Mouse (Mus musculus): Measurements from ENCODE around the gene Prim1. TPM values are rescaled to one million over a fixed set of nuclear protein-coding genes. Genes with fewer than 3 reads are reported as not detected.
"Not testable (repeated sequence)": the region's sequence is repeated elsewhere in the genome, so short reads cannot be mapped to it uniquely, and the experiment has no call there.

Gene Prim1
- polyA plus RNA-seq, 1 experiment: 89.8 TPM

GRCm38 (mm10) chr10:128053001-128053400, 38.0 kb downstream of the Prim1 start:
- Histone ChIP-seq H3K4me1 (ENCODE audit: control insufficient read depth, insufficient read depth, low read length) (no peaks in the 10 kb centered on the region), H3K4me3 (replicated peaks; ENCODE audit: control insufficient read depth, low read depth, low read length) (no peak overlapping the region), H3K27ac (ENCODE audit: control insufficient read depth, insufficient read depth, low read depth, low read length, poor library complexity) (no peak overlapping the region)
- TF ChIP-seq POLR2A (IDR thresholded peaks at IDR 0.05; ENCODE audit: borderline replicate concordance, control insufficient read depth, low read depth, low read length) (no peak), CTCF (IDR thresholded peaks at IDR 0.05; ENCODE audit: control insufficient read depth, insufficient read depth, low read length) (no peak)
- WGBS: 88% methylated on average over 8 of the region's 8 CpGs

GRCm38 (mm10) chr10:128058184-128058583, 43.2 kb downstream of the Prim1 start:
- Histone ChIP-seq H3K4me3 (replicated peaks; ENCODE audit: control insufficient read depth, low read depth, low read length) (peak overlapping the region; percentile 71), H3K27ac (ENCODE audit: control insufficient read depth, insufficient read depth, low read depth, low read length, poor library complexity) (peak overlapping the region; percentile 90), H3K4me1 (ENCODE audit: control insufficient read depth, insufficient read depth, low read length) (peaks cover 2% of the 10 kb centered on the region)
- TF ChIP-seq POLR2A (IDR thresholded peaks at IDR 0.05; ENCODE audit: borderline replicate concordance, control insufficient read depth, low read depth, low read length): no peak
- TF ChIP-seq CTCF (IDR thresholded peaks at IDR 0.05; ENCODE audit: control insufficient read depth, insufficient read depth, low read length): no peak
- WGBS: under 1% methylated on average over 18 of the region's 18 CpGs

- H3K4me1 ChIP-seq (ENCODE audit: control insufficient read depth, insufficient read depth, low read length): peaks cover 2% of the 10 kb centered on the region
- under 1% methylated on average over 70 of the region's 72 CpGs for WGBS
- peak within 1 kb of the TSS; percentile 97 for H3K4me3 ChIP-seq (replicated peaks; ENCODE audit: control insufficient read depth, low read depth, low read length)
- TF ChIP-seq POLR2A (IDR thresholded peaks at IDR 0.05; ENCODE audit: borderline replicate concordance, control insufficient read depth, low read depth, low read length) (peak; percentile 41), CTCF (IDR thresholded peaks at IDR 0.05; ENCODE audit: control insufficient read depth, insufficient read depth, low read length) (no peak)
- H3K27ac ChIP-seq (ENCODE audit: control insufficient read depth, insufficient read depth, low read depth, low read length, poor library complexity): peak within 1 kb of the TSS; percentile 90
Measured at GRCm38 (mm10) chr10:128058601-128059151, 43.7 kb downstream of the Prim1 start, which contains the start of gene Ptges3. Ptges3 (plus strand) TSS chr10:128058954.

GRCm38 (mm10) chr10:128059207-128059981, 44.4 kb downstream of the Prim1 start:
- Histone ChIP-seq H3K4me3 (replicated peaks; ENCODE audit: control insufficient read depth, low read depth, low read length) (peak overlapping the region; percentile 97), H3K4me1 (ENCODE audit: control insufficient read depth, insufficient read depth, low read length) (peaks cover 2% of the 10 kb centered on the region), H3K27ac (ENCODE audit: control insufficient read depth, insufficient read depth, low read depth, low read length, poor library complexity) (peak overlapping the region; percentile 90)
- under 1% methylated on average over 62 of the region's 62 CpGs for WGBS
- TF ChIP-seq POLR2A (IDR thresholded peaks at IDR 0.05; ENCODE audit: borderline replicate concordance, control insufficient read depth, low read depth, low read length) (peak; percentile 3; the same call in 1 of the 2 replicates), CTCF (IDR thresholded peaks at IDR 0.05; ENCODE audit: control insufficient read depth, insufficient read depth, low read length) (no peak)

DNA sequence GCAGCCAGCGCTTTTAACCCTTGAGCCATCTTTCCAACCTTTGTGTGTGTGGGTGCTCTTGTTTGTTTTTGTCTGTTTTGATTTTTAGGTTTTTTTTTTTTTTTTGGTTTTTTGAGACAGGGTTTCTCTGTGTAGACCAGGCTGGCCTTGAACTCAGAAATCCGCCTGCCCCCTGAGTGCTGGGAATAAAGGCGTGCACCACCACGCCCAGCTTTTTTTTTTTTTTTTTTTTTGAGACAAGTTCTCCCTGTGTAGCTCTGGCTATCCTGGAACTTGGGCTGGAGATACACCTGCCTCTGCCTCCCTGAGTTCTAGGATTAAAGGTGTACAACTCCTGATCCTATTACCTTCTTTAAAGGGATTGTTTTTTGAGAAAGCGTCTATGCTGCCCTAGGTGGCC, 46.1 kb downstream of the Prim1 start:
- TF ChIP-seq POLR2A (IDR thresholded peaks at IDR 0.05; ENCODE audit: borderline replicate concordance, control insufficient read depth, low read depth, low read length): no peak
- 59% methylated on average over 5 of the region's 5 CpGs for WGBS
- H3K4me1 ChIP-seq (ENCODE audit: control insufficient read depth, insufficient read depth, low read length): peaks cover 2% of the 10 kb centered on the region
- no peak overlapping the region for H3K4me3 ChIP-seq (replicated peaks; ENCODE audit: control insufficient read depth, low read depth, low read length)
- H3K27ac ChIP-seq (ENCODE audit: control insufficient read depth, insufficient read depth, low read depth, low read length, poor library complexity): no peak overlapping the region

GRCm38 (mm10) chr10:128062221-128062989, 47.4 kb downstream of the Prim1 start:
- no peak overlapping the region for H3K4me3 ChIP-seq (replicated peaks; ENCODE audit: control insufficient read depth, low read depth, low read length)
- peaks cover 2% of the 10 kb centered on the region for H3K4me1 ChIP-seq (ENCODE audit: control insufficient read depth, insufficient read depth, low read length)
- H3K27ac ChIP-seq (ENCODE audit: control insufficient read depth, insufficient read depth, low read depth, low read length, poor library complexity): no peak overlapping the region
- WGBS: 74% methylated on average over 6 of the region's 6 CpGs
- no peak for TF ChIP-seq CTCF (IDR thresholded peaks at IDR 0.05; ENCODE audit: control insufficient read depth, insufficient read depth, low read length)
- TF ChIP-seq POLR2A (IDR thresholded peaks at IDR 0.05; ENCODE audit: borderline replicate concordance, control insufficient read depth, low read depth, low read length): no peak

DNA sequence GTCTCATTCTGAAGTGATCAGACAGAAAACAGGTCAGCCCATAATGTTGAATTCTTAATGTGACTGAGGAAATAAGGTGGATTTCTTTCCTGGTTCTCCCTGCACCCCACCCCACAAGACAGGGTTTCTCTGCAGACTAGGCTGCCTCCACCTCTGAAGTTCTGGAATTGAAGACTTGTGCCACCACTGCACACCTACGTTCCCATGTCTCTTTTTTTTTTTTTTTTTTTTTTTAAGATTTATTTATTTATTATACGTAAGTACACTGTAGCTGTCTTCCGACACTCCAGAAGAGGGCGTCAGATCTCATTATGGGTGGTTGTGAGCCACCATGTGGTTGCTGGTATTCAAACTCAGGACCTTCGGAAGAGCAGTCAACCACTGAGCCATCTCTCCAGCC, 51.1 kb downstream of the Prim1 start:
- Histone ChIP-seq H3K27ac (ENCODE audit: control insufficient read depth, insufficient read depth, low read depth, low read length, poor library complexity) (no peak overlapping the region), H3K4me1 (ENCODE audit: control insufficient read depth, insufficient read depth, low read length) (no peaks in the 10 kb centered on the region; the same call in 1 of the 2 replicates), H3K4me3 (replicated peaks; ENCODE audit: control insufficient read depth, low read depth, low read length) (no peak overlapping the region)
- 75% methylated on average over 5 of the region's 5 CpGs for WGBS
- TF ChIP-seq POLR2A (IDR thresholded peaks at IDR 0.05; ENCODE audit: borderline replicate concordance, control insufficient read depth, low read depth, low read length) (no peak), CTCF (IDR thresholded peaks at IDR 0.05; ENCODE audit: control insufficient read depth, insufficient read depth, low read length) (no peak)

- no peak overlapping the region for H3K27ac ChIP-seq (ENCODE audit: control insufficient read depth, insufficient read depth, low read depth, low read length, poor library complexity)
- no peak overlapping the region for H3K4me3 ChIP-seq (replicated peaks; ENCODE audit: control insufficient read depth, low read depth, low read length)
- no peaks in the 10 kb centered on the region for H3K4me1 ChIP-seq (ENCODE audit: control insufficient read depth, insufficient read depth, low read length)
- TF ChIP-seq POLR2A (IDR thresholded peaks at IDR 0.05; ENCODE audit: borderline replicate concordance, control insufficient read depth, low read depth, low read length) (no peak), CTCF (IDR thresholded peaks at IDR 0.05; ENCODE audit: control insufficient read depth, insufficient read depth, low read length) (no peak)
- 52% methylated on average over 4 of the region's 4 CpGs for WGBS
Measured at GRCm38 (mm10) chr10:128069201-128069600, 54.2 kb downstream of the Prim1 start.

DNA sequence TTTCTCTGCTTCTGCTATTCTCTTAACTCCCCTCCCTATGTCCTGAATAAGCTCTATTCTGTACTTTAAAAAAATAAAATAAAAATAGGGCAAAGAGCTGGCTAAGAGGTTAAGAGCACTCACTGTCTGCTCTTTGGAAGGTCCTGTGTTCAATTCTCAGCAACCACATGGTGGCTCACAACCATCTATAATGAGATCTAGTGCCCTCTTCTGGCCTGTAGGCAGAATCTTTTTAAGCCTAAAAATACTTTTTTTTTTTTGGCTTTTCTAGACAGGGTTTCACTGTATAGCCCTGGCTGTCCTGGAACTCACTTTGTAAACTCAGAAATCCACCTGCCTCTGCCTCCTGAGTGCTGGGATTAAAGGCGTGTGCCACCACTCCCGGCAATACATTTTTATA, 55.5 kb downstream of the Prim1 start:
- not testable (repeated sequence) for H3K4me1 ChIP-seq (ENCODE audit: control insufficient read depth, insufficient read depth, low read length); H3K4me3 ChIP-seq (replicated peaks; ENCODE audit: control insufficient read depth, low read depth, low read length); H3K27ac ChIP-seq (ENCODE audit: control insufficient read depth, insufficient read depth, low read depth, low read length, poor library complexity)
- WGBS: 93% methylated on average over 2 of the region's 2 CpGs

DNA sequence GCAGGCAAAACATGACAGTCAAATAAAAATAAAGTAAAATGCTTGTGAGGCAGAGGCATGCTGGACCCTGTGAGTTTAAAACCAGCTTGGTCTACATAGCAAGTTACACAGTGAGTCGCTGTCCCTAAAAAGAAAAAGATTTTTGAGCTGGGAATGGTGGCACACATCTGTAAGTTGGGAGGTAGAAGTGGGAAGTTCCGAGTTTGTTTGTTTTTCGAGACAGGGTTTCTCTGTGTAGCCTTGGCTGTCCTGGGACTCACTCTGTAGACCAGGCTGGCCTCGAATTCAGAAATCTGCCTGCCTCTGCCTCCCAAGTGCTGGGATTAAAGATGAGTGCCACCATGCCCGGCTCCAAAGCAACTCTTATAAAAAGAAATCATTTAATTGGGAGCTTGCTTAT, 63.3 kb downstream of the Prim1 start:
- H3K27ac ChIP-seq (ENCODE audit: control insufficient read depth, insufficient read depth, low read depth, low read length, poor library complexity); H3K4me1 ChIP-seq (ENCODE audit: control insufficient read depth, insufficient read depth, low read length); H3K4me3 ChIP-seq (replicated peaks; ENCODE audit: control insufficient read depth, low read depth, low read length): not testable (repeated sequence)
- WGBS: 85% methylated on average over 5 of the region's 5 CpGs

Measured in bone marrow, adult 2 months (tissue).